Mouse (Mus musculus) megakaryocyte, embryonic 14.5 days (primary cell): Measurements from ENCODE around the gene Slc48a1.

Experiments used
- FLI1 ChIP-seq: IDR thresholded peaks from 2 replicates; pipeline ENCODE4 v1.6.1; 2012; ENCODE audit warnings: low read length, inconsistent platforms, mixed read lengths
- GATA1 ChIP-seq: IDR thresholded peaks from 3 replicates; pipeline ENCODE4 v1.6.1; 2012; ENCODE audit warnings: mixed read lengths, low read length, inconsistent platforms, borderline replicate concordance

- no peak for TF ChIP-seq GATA1
- TF ChIP-seq FLI1 = no peak
These were observed 1.4 kb upstream of the Slc48a1 start for GRCm38 (mm10) chr15:97776919-97777318.
